Mouse (Mus musculus) hindbrain, postnatal 0 days (tissue): Measurements from ENCODE around the gene Usp8. TPM values are rescaled to one million over a fixed set of nuclear protein-coding genes. Genes with fewer than 3 reads are reported as not detected.

Experiments
- ATAC-seq: fragments of 200-750 bp; cut with Nextera tagmentation; 2 replicates; pipeline ENCODE4 v1.8.0; 2017; ENCODE audit warnings: mild to moderate bottlenecking, moderate TSS enrichment, moderate library complexity
- DNase-seq: peaks from one replicate; pipeline ENCODE4 v3.0.0-alpha.2; 2015; ENCODE audit warnings: low spot score
- H3K27ac ChIP-seq: fragments of 300-500 bp; sonication (generic); 2 replicates; pipeline ENCODE4 v1.5.1; 2014; ENCODE audit warnings: mild to moderate bottlenecking
- H3K27me3 ChIP-seq: fragments of 300-500 bp; sonication (generic); 2 replicates; pipeline ENCODE4 v1.6.1; 2014; ENCODE audit warnings: low read length, mixed read lengths; ENCODE audit not compliant: insufficient read depth
- H3K36me3 ChIP-seq: fragments of 300-500 bp; sonication (generic); 2 replicates; pipeline ENCODE4 v1.6.1; 2014; ENCODE audit warnings: low read length, mixed read lengths; ENCODE audit not compliant: insufficient read depth
- H3K4me1 ChIP-seq: fragments of 300-500 bp; sonication (generic); 2 replicates; pipeline ENCODE4 v1.6.1; 2014; ENCODE audit warnings: antibody characterized with exemption, low read length, mixed read lengths; ENCODE audit not compliant: insufficient read depth
- H3K4me2 ChIP-seq: fragments of 300-500 bp; sonication (generic); 2 replicates; pipeline ENCODE4 v1.6.1; 2014; ENCODE audit warnings: low read depth, mild to moderate bottlenecking, low read length, moderate library complexity, mixed read lengths
- H3K4me3 ChIP-seq: fragments of 300-500 bp; sonication (generic); 2 replicates; pipeline ENCODE4 v1.5.1; 2014; ENCODE audit warnings: low read length
- H3K9ac ChIP-seq: fragments of 300-500 bp; sonication (generic); replicated peaks from 2 replicates; pipeline ENCODE4 v1.6.1; 2014; ENCODE audit warnings: mild to moderate bottlenecking, low read length, moderate library complexity, mixed read lengths
- H3K9me3 ChIP-seq: fragments of 300-500 bp; sonication (generic); 2 replicates; pipeline ENCODE4 v1.6.1; 2016; ENCODE audit warnings: low read length, mixed read lengths
- CTCF ChIP-seq: IDR thresholded peaks from 2 replicates; pipeline ENCODE4 v1.5.1; 2016; ENCODE audit warnings: antibody characterized with exemption, control low read depth, low read depth
- WGBS: fragments of 180-500 bp; shearing (Covaris S2); extraction: QIAGEN DNeasy Blood & Tissue Kit; methylation state at CpG from one replicate; pipeline ENCODE4 v1.1.7; 2014; 5-methylcytosine and 5-hydroxymethylcytosine counted together
- polyA plus RNA-seq: library from polyadenylated mRNA; unstranded; fragments of >200 nt; fragmentation: Nextera tagmentation; extraction: Ambion mirVana; gene quantifications from 2 replicates; pipeline ENCODE4 v1.2.1, GENCODE M21; 2015
- total RNA-seq: library from RNA; depleted of rRNA; stranded (reverse); fragments of >200 nt; gene quantifications from 2 replicates; pipeline ENCODE4 v1.2.3, GENCODE M21; 2014

Gene Usp8
- total and polyA plus RNA-seq, 2 experiments from 2014 or later: 15.6 to 20.9 TPM

DNA sequence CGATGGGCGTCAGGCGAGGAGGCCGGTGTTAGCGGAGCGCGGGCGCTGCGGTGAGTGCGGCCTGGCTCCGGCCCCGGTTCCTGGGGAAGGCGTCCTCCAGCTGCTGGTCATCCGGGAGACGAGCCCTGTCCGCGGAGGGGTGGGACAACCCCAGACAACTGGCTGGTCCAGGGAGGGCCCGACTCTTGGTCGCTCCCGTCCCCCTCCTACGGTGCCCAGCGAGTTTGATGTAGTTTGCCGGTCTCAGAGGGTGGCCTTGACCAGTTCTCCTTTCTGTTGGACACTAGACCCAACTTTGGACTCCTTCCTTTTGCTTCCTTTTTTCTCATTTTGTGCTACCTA, 281 bp downstream of the Usp8 start:
- H3K36me3 ChIP-seq: no peaks in the 10 kb centered on the region
- 1% methylated on average over 23 of the region's 23 CpGs for WGBS
- no peaks in the 10 kb centered on the region for H3K9me3 ChIP-seq
- H3K27me3 ChIP-seq: no peaks in the 10 kb centered on the region
- H3K4me3 ChIP-seq: peak overlapping the region; percentile 81
- H3K9ac ChIP-seq: peak overlapping the region; percentile 88
- DNase-seq (no peak), ATAC-seq (peak; percentile 83)
- peak overlapping the region; percentile 87 for H3K27ac ChIP-seq
- no peaks in the 10 kb centered on the region for H3K4me1 ChIP-seq
- H3K4me2 ChIP-seq: peak overlapping the region; percentile 68
- TF ChIP-seq CTCF: no peak

DNA sequence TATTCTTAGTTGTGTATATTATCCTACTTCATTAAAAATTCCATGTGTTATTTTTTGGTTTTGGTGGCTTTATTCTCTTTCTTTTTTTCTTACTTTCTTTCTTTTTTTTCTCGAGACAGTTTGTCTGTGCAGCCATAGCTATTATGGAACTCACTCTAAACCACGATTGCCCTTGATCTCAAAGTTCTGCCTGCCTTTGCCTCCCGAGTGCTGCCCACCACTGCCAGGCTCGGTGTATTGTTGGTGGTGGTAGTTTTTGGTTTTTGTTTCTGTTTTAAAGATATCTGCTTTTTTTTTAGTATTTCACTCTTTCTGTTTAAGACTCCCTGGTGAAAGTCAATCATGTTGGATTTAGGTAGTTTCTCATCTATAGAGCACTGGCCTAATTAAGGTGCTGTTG, 1.2 kb downstream of the Usp8 start:
- DNase-seq (no peak), ATAC-seq (no peak)
- 84% methylated on average over 4 of the region's 4 CpGs for WGBS
- no peak for TF ChIP-seq CTCF
- no peak overlapping the region for H3K27ac ChIP-seq
- H3K36me3 ChIP-seq: no peaks in the 10 kb centered on the region
- H3K4me1 ChIP-seq: no peaks in the 10 kb centered on the region
- H3K27me3 ChIP-seq: no peaks in the 10 kb centered on the region
- H3K9ac ChIP-seq: no peak overlapping the region
- H3K4me2 ChIP-seq: peak overlapping the region; percentile 68
- peak overlapping the region; percentile 81 for H3K4me3 ChIP-seq
- no peaks in the 10 kb centered on the region for H3K9me3 ChIP-seq

DNA sequence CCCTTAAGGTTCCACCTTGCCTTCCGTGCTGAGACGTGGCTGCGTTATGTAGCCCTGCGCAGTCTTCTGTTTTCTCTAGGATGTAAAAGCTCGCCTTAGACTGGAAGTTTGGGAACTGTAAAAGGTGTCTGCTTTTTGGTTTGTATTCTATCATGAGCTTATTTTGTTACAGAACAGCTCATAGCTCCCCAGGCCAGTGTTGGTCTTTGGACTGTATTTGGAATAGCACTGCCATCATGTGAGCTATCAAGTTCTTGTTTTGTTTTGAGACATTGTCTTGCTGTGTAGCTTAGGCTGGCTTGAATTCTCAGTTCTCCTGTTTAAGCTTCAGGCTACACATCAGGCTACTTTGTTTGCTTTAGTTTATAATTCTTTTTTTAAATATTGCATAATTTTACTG, 5.4 kb downstream of the Usp8 start:
- Histone ChIP-seq H3K9me3 (no peaks in the 10 kb centered on the region), H3K27me3 (no peaks in the 10 kb centered on the region), H3K4me1 (no peaks in the 10 kb centered on the region), H3K27ac (no peak overlapping the region), H3K36me3 (no peaks in the 10 kb centered on the region), H3K4me2 (no peak overlapping the region), H3K4me3 (no peak overlapping the region), H3K9ac (no peak overlapping the region)
- no peak for ATAC-seq
- DNase-seq: no peak
- 97% methylated on average over 5 of the region's 5 CpGs for WGBS
- TF ChIP-seq CTCF: no peak

DNA sequence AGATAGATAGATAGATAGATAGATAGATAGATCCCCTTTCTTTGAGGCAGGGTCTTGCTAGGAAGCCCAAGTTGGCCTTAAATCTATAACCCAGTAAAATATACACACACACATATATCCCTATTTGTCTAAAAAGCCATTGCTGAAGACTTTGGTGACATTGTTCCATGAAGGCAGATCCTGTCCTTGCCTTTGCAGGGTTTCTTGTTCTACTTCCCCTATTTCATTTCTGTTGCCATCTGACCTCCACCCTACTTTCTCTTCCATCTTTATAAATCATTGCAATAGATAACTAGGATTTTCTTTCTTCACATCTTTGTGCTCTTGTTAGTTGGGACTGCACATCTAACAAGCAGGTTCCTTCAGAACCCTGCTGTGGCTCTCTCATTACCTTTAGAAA, 5.8 kb downstream of the Usp8 start:
- Histone ChIP-seq H3K4me1 (no peaks in the 10 kb centered on the region), H3K36me3 (no peaks in the 10 kb centered on the region), H3K9me3 (no peaks in the 10 kb centered on the region), H3K27ac (no peak overlapping the region), H3K9ac (no peak overlapping the region), H3K27me3 (no peaks in the 10 kb centered on the region), H3K4me3 (no peak overlapping the region), H3K4me2 (no peak overlapping the region)
- TF ChIP-seq CTCF: no peak
- no peak for DNase-seq
- ATAC-seq: no peak

DNA sequence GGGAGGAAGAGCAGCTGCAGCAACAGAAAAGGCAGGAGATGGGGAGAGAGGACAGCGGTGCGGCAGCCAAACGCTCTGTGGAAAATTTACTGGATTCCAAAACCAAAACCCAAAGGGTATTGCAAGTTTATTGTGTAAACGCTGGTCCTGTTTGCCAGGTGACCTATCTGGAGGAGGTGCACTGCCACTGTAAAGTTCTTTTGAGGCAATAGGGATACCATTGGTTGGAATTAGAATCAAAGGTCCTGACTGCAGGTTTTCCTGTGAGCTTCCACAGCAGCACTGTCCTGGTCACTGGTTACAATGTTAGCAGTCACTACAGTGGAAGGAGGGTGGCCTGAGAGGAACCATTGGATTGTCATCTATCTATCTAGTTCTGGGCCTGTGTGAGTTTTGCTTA, 22.1 kb downstream of the Usp8 start:
- Histone ChIP-seq H3K27me3 (no peaks in the 10 kb centered on the region), H3K4me3 (no peak overlapping the region), H3K36me3 (peaks cover 29% of the 10 kb centered on the region; the same call in 1 of the 2 replicates), H3K9me3 (no peaks in the 10 kb centered on the region), H3K27ac (no peak overlapping the region), H3K4me1 (no peaks in the 10 kb centered on the region), H3K4me2 (no peak overlapping the region), H3K9ac (no peak overlapping the region)
- ATAC-seq: no peak
- no peak for DNase-seq
- WGBS: 93% methylated on average over 4 of the region's 4 CpGs
- no peak for TF ChIP-seq CTCF

DNA sequence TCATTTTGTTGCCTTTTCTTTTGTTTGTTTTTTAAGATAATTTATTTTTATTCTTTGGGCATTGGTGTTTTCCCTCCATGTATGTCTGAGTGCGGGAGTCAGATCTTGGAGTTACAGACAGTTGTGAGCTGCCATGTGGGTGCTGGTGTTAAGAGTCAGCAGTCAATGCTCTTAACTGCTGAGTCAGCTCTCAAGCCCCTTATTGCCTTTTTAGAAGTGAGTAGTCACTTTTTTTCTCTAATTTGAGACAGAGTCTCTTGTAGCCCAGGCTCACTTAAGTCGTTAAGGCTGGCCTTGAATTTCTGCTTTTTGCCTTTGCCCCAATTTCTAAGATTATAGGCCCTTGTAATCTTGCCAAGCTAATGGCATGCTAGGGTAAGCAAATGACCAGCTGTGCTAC, 23.4 kb downstream of the Usp8 start:
- 92% methylated on average over 2 of the region's 2 CpGs for WGBS
- Histone ChIP-seq H3K9ac (no peak overlapping the region), H3K4me2 (no peak overlapping the region), H3K4me3 (no peak overlapping the region), H3K27me3 (no peaks in the 10 kb centered on the region), H3K4me1 (no peaks in the 10 kb centered on the region), H3K36me3 (peaks cover 35% of the 10 kb centered on the region), H3K9me3 (no peaks in the 10 kb centered on the region), H3K27ac (no peak overlapping the region)
- TF ChIP-seq CTCF: no peak
- DNase-seq (no peak), ATAC-seq (no peak)

DNA sequence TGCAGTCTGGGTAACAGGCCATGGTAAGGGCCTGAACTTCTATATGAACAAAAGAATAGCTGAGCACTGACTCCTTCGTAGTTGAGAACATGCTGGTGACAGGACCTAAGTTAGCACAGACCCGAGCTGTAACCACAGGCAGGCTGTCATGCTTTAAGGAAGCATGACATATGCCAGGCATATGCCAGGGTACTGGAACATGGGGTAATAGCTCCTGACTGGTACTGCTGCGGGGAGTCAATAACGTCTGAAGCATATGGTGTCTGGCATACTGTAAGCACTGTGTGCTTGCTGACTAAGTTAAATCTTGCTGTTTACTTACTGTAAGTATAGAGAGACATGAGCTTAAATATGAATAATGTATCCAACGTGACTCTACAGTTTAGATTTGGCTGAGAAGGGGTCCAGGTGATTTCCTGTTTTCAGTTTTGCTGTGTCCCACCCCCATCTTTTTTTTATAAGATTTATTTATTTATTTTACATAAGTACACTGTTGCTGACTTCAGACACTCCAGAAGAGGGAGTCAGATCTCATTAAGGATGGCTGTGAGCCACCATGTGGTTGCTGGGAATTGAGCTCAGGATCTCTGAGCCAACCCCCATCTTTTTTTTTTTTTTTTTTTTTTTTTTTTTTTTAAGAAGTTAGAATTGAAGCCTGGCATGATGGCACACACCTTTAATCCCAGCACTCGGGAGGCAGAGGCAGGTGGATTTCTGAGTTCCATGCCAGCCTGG, 28.4 kb downstream of the Usp8 start:
- H3K4me2 ChIP-seq: no peak overlapping the region
- WGBS: 84% methylated on average over 6 of the region's 6 CpGs
- DNase-seq: no peak
- no peak overlapping the region for H3K27ac ChIP-seq
- TF ChIP-seq CTCF: no peak
- H3K36me3 ChIP-seq: peaks cover 53% of the 10 kb centered on the region
- no peak for ATAC-seq
- no peaks in the 10 kb centered on the region for H3K27me3 ChIP-seq
- no peaks in the 10 kb centered on the region for H3K4me1 ChIP-seq
- H3K9me3 ChIP-seq: no peaks in the 10 kb centered on the region
- no peak overlapping the region for H3K4me3 ChIP-seq
- no peak overlapping the region for H3K9ac ChIP-seq
